Comparison of ENCODE assay signal across 13 mouse cellular contexts in genomic region chr17:83908811-83909210, GRCm38 (mm10).
DNase-seq lines count a peak whose midpoint lies in the region; ATAC-seq and TF ChIP-seq lines count a peak whose summit lies in the region.
"Had no signal": no experiment of that assay in that cellular context is flagged by ENCODE, and none has a peak within 500 bp of the region (broad histone marks: within the 10 kb centered on the region; RNA-seq: fewer than 3 reads in every experiment).

No protein-coding gene starts in this region.

- peaks cover 13% of the 10 kb centered on the region for H3K4me1 ChIP-seq in heart, adult 2 months (ENCODE audit: control insufficient read depth, insufficient read depth, low read length)
- H3K4me1 ChIP-seq in heart, embryonic 11.5 days (ENCODE audit: control insufficient read depth, insufficient read depth, low read length) = 0 out of 2 replicates have a peak, but pooled peaks cover 1% of the 10 kb centered on the region
- H3K4me1 ChIP-seq in lung, adult 2 months (ENCODE audit: control insufficient read depth, insufficient read depth, low read length) = no peaks in the 10 kb centered on the region

- TF ChIP-seq CTCF in heart, adult 2 months (IDR thresholded peaks at IDR 0.05) = no peak
- no peak for TF ChIP-seq CTCF in lung, adult 2 months (IDR thresholded peaks at IDR 0.05; ENCODE audit: insufficient read depth, low read length)

- no peaks in the 10 kb centered on the region for H3K79me2 ChIP-seq in heart, adult 2 months (replicated peaks; ENCODE audit: control insufficient read depth, insufficient read depth, low read length)

- H3K4me3 ChIP-seq in heart, adult 2 months = no peak overlapping the region
- H3K4me3 ChIP-seq in heart, embryonic 11.5 days (ENCODE audit: low read depth, low read length) = no peak overlapping the region
- H3K4me3 ChIP-seq in lung, adult 2 months (replicated peaks; ENCODE audit: extremely low read depth, low read depth, low read length) = no peak overlapping the region
- H3K4me3 ChIP-seq: heart, embryonic 13.5 days; intestine, embryonic 15.5 days had no signal

- intact Hi-C loops in heart, adult 2 months (cut with DNase I) = loop anchor here (2.0 kb wide), 1 partner anchor 48 kb away; no protein-coding TSS in a partner anchor

- ATAC-seq in heart, embryonic 11.5 days (replicated peaks; ENCODE audit: insufficient number of reproducible peaks, low FRiP score, low TSS enrichment) = no peak
- ATAC-seq: CD4-positive, CD25-positive, alpha-beta regulatory T cell, adult 4 months; forebrain, embryonic 14.5 days; intestine, embryonic 15.5 days had no signal

- no peak for TF ChIP-seq POLR2A in heart, adult 2 months (IDR thresholded peaks at IDR 0.05; ENCODE audit: insufficient read depth, low read depth, low read length)
- no peak for TF ChIP-seq POLR2A in lung, adult 2 months (IDR thresholded peaks at IDR 0.05; ENCODE audit: borderline replicate concordance, extremely low read depth, low read depth, low read length)

- no peaks in the 10 kb centered on the region for H3K27me3 ChIP-seq in heart, adult 2 months (ENCODE audit: control insufficient read depth, insufficient read depth, low read length)
- H3K27me3 ChIP-seq in heart, embryonic 11.5 days (ENCODE audit: control insufficient read depth, insufficient read depth, low read length) = no peaks in the 10 kb centered on the region
- H3K27me3 ChIP-seq: heart, embryonic 13.5 days; intestine, embryonic 15.5 days had no signal

- H3K9me3 ChIP-seq in heart, embryonic 11.5 days (replicated peaks; ENCODE audit: control insufficient read depth, low read length) = no peaks in the 10 kb centered on the region; the same call in 1 of the 2 replicates
- H3K9me3 ChIP-seq: intestine, embryonic 15.5 days had no signal

- H3K9ac ChIP-seq in heart, adult 2 months (ENCODE audit: low read depth, low read length) = no peak overlapping the region
- no peak overlapping the region for H3K9ac ChIP-seq in heart, embryonic 11.5 days (ENCODE audit: low read depth, low read length)
- H3K9ac ChIP-seq: heart, embryonic 13.5 days; intestine, embryonic 15.5 days had no signal

- TF ChIP-seq EP300 in heart, adult 2 months (IDR thresholded peaks at IDR 0.05; ENCODE audit: insufficient read depth, low read depth, low read length) = no peak

- peak in 1 of 2 experiments; percentile 54 for DNase-seq in heart, adult 2 months
- DNase-seq in lung, postnatal 25 days (ENCODE audit: low spot score) = peak; percentile 23
- no peak for DNase-seq in lung, adult 2 months
- peak; percentile 41 for DNase-seq in heart, postnatal 4 days
- DNase-seq in right cerebral cortex, postnatal 14 days = no peak
- DNase-seq in gastrocnemius, adult 8-10 months (ENCODE audit: low spot score in 2 of 2) = no peak
- DNase-seq in cerebellum, adult 11 months = no peak
- DNase-seq: thymus, postnatal 4 days had no signal

- no peak overlapping the region for H3K4me2 ChIP-seq in heart, embryonic 11.5 days
- H3K4me2 ChIP-seq: heart, embryonic 13.5 days; intestine, embryonic 15.5 days had no signal

- 52% methylated on average over 6 of the region's 6 CpGs for WGBS in heart, adult 2 months
- 73% methylated on average over 6 of the region's 6 CpGs for WGBS in heart, embryonic 11.5 days (ENCODE audit: insufficient replicate concordance)
- 54% methylated on average over 6 of the region's 6 CpGs for WGBS in lung, adult 2 months

- H3K27ac ChIP-seq in heart, adult 2 months = peak overlapping the region; percentile 90
- H3K27ac ChIP-seq in heart, embryonic 11.5 days (ENCODE audit: low read depth, low read length) = no peak overlapping the region
- H3K27ac ChIP-seq: heart, embryonic 13.5 days; intestine, embryonic 15.5 days had no signal

- no peaks in the 10 kb centered on the region for H3K36me3 ChIP-seq in heart, adult 2 months (ENCODE audit: control insufficient read depth, insufficient read depth, low read length)
- H3K36me3 ChIP-seq in heart, embryonic 11.5 days (ENCODE audit: control insufficient read depth, insufficient read depth, low read length) = no peaks in the 10 kb centered on the region
- H3K36me3 ChIP-seq: heart, embryonic 13.5 days; intestine, embryonic 15.5 days had no signal

Comparison
In these comparisons a context has a peak if more than half of its experiments do, and no peak if none do; other contexts are left out.
1. DNase-seq: peak in lung, postnatal 25 days (single experiment) and heart, postnatal 4 days (single experiment); none in lung, adult 2 months (single experiment), right cerebral cortex, postnatal 14 days (single experiment), gastrocnemius, adult 8-10 months (0 of 2) and cerebellum, adult 11 months (single experiment).